Mouse (Mus musculus): Measurements from ENCODE around the gene Alkbh1. TPM values are rescaled to one million over a fixed set of nuclear protein-coding genes. Genes with fewer than 3 reads are reported as not detected.
A peak's percentile ranks its signal among the peaks of the same experiment; 100 is the strongest.
"Not testable (repeated sequence)": the region's sequence is repeated elsewhere in the genome, so short reads cannot be mapped to it uniquely, and the experiment has no call there.

The Alkbh1 gene
- polyA plus RNA-seq (2015; fragmentation: Nextera tagmentation; extraction: Ambion mirVana) = 77.1 and 78.3 TPM in 2 replicates

DNA sequence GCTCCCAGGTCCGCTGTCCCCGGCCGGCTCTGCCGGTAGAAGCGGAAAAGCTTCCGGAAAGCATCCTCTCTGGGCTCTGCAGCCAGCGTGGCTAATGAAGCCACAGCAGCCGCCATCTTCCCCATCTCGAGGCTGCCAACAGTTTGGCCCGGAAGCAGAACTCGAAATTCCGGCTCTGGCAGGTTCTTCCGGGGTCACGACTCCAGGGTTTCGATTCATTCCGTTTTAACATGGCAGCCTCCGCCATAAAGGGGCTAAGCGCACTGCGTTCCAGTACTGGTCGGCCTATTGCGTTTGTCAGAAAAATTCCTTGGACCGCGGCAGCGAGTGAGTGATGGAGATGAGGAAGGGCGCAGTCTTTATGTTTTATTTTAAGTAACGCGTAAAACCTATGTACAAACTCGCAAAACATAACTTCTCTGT is at the start of gene Alkbh1, which contains the start of gene Slirp:
TSS of gene Alkbh1 (minus strand) at position 318 of the 423 bp plus-strand sequence.
TSS of gene Slirp (plus strand) at position 197 of the 423 bp plus-strand sequence.
- peaks cover 44% of the 10 kb centered on the region for H3K36me3 ChIP-seq
- peak within 1 kb of the TSS; percentile 88 for H3K27ac ChIP-seq
- under 1% methylated on average over 28 of the region's 28 CpGs for whole genome bisulfite sequencing
- H3K4me1 ChIP-seq = peaks cover 19% of the 10 kb centered on the region
- no peaks in the 10 kb centered on the region for H3K9me3 ChIP-seq
- H3K4me3 ChIP-seq = peak within 1 kb of the TSS; percentile 80
- ATAC-seq (ENCODE audit: low FRiP score, low read depth) = peak; percentile 94
- peak within 1 kb of the TSS; percentile 72 for H3K4me2 ChIP-seq (replicated peaks)
- peak within 1 kb of the TSS; percentile 95 for H3K9ac ChIP-seq
- no peaks in the 10 kb centered on the region for H3K27me3 ChIP-seq

GRCm38 (mm10) chr12:87488683-87489082 is 44.9 kb upstream of the Alkbh1 start:
- not testable (repeated sequence) for H3K36me3 ChIP-seq; H3K27ac ChIP-seq; H3K27me3 ChIP-seq; H3K9ac ChIP-seq; ATAC-seq (ENCODE audit: low FRiP score, low read depth); H3K9me3 ChIP-seq; H3K4me3 ChIP-seq; H3K4me2 ChIP-seq (replicated peaks); H3K4me1 ChIP-seq
- 78% methylated on average over 2 of the region's 2 CpGs for WGBS

DNA sequence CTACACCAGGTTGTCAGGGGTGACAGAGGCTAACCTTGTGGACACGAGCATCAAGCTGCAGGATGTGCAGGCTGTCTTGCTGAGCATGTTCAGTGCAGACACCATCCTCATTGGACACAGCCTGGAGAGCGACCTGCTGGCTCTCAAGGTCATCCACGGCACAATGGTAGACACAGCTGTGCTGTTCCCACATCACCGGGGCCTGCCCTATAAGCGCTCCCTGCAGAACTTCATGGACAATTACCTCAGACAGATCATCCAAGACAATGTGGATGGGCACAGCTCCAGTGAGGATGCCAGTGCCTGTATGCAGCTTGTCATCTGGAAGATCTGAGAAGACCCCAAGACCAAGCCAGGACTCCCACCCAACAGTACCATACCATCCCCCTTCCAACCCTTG is 38.7 kb upstream of the Alkbh1 start:
- H3K9ac ChIP-seq; H3K4me3 ChIP-seq; H3K36me3 ChIP-seq; H3K4me2 ChIP-seq (replicated peaks); H3K4me1 ChIP-seq; H3K27ac ChIP-seq; H3K9me3 ChIP-seq; ATAC-seq (ENCODE audit: low FRiP score, low read depth); H3K27me3 ChIP-seq: not testable (repeated sequence)
- WGBS = 83% methylated on average over 5 of the region's 5 CpGs

- no peak overlapping the region for H3K4me3 ChIP-seq
- no peak overlapping the region for H3K27ac ChIP-seq
- no peak overlapping the region for H3K4me2 ChIP-seq (replicated peaks)
- 79% methylated on average over 3 of the region's 3 CpGs for WGBS
- H3K9ac ChIP-seq = no peak overlapping the region
- peaks cover 3% of the 10 kb centered on the region; the same call in 1 of the 2 replicates for H3K36me3 ChIP-seq
- no peaks in the 10 kb centered on the region for H3K9me3 ChIP-seq
- H3K27me3 ChIP-seq = no peaks in the 10 kb centered on the region
- peaks cover 11% of the 10 kb centered on the region for H3K4me1 ChIP-seq
- no peak for ATAC-seq (ENCODE audit: low FRiP score, low read depth)
These were observed 30.9 kb upstream of the Alkbh1 start for GRCm38 (mm10) chr12:87474756-87475155.

GRCm38 (mm10) chr12:87471964-87472786 is 28.4 kb upstream of the Alkbh1 start, which contains the start of gene Snw1:
Gene Snw1 (minus strand): TSS chr12:87472274.
- H3K9me3 ChIP-seq = no peaks in the 10 kb centered on the region
- H3K27me3 ChIP-seq = no peaks in the 10 kb centered on the region
- H3K4me3 ChIP-seq = peak within 1 kb of the TSS; percentile 80
- 3% methylated on average over 45 of the region's 45 CpGs for WGBS
- peak within 1 kb of the TSS; percentile 90 for H3K27ac ChIP-seq
- H3K9ac ChIP-seq = peak within 1 kb of the TSS; percentile 88
- H3K4me1 ChIP-seq = peaks cover 11% of the 10 kb centered on the region
- peak within 1 kb of the TSS; percentile 68 for H3K4me2 ChIP-seq (replicated peaks)
- peak; percentile 96 for ATAC-seq (ENCODE audit: low FRiP score, low read depth)
- peaks cover 15% of the 10 kb centered on the region for H3K36me3 ChIP-seq

- Histone ChIP-seq H3K36me3 (peaks cover 22% of the 10 kb centered on the region), H3K27ac (peak overlapping the region; percentile 90), H3K27me3 (no peaks in the 10 kb centered on the region), H3K4me1 (peaks cover 11% of the 10 kb centered on the region), H3K9me3 (no peaks in the 10 kb centered on the region), H3K9ac (peak overlapping the region; percentile 88), H3K4me2 (replicated peaks) (peak overlapping the region; percentile 68), H3K4me3 (peak overlapping the region; percentile 80)
- under 1% methylated on average over 19 of the region's 19 CpGs for WGBS
- no peak for ATAC-seq (ENCODE audit: low FRiP score, low read depth)
These were observed 27.7 kb upstream of the Alkbh1 start for GRCm38 (mm10) chr12:87471421-87471963.

DNA sequence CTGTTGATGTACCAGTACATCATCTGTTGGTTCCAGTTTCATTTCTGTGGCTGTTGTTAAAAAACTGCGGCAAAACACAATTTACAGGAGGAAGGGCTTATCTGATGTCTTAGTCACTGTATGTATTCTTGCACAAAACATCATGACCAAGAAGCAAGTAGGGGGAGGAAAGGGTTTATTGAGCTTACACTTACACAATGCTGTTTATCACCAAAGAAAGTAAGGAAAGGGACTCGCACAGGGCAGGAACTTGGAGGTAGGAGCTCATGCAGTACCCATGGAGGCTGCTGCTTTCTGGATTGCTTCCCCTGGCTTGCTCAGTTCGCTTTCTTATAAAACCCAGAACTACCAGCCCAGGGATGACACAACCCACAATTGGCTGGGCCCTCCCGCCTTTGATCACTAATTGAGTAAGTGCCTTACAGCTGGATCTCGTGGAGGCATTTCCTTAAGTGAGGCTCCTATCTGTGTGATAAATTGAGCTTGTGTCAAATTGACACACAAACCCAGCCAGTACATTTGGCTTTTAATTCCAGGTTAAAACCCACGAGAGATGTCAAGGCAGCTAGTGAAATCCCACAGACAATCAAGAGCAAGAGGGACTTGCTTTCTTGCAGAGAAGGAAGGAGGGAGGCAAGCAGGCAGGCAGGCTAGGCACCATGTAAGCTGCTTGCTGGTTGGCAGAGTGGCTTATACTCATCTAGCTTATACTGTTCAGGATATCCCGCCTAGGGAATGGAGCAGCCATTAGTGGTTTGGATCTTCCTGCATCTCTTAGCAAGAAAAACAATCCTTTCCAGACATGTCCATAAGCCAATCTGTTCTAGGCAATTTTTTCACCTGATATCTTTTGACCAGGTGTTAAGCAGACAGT is 26.7 kb upstream of the Alkbh1 start:
- Histone ChIP-seq H3K27ac (no peak overlapping the region), H3K9ac (peak overlapping the region; percentile 88), H3K9me3 (no peaks in the 10 kb centered on the region), H3K4me3 (peak overlapping the region; percentile 80), H3K4me2 (replicated peaks) (peak overlapping the region; percentile 68), H3K36me3 (peaks cover 27% of the 10 kb centered on the region), H3K4me1 (peaks cover 11% of the 10 kb centered on the region), H3K27me3 (no peaks in the 10 kb centered on the region)
- WGBS = 42% methylated on average over 7 of the region's 7 CpGs
- ATAC-seq (ENCODE audit: low FRiP score, low read depth) = no peak

GRCm38 (mm10) chr12:87464678-87465297 is 21.0 kb upstream of the Alkbh1 start:
- 92% methylated on average over 6 of the region's 6 CpGs for WGBS
- no peaks in the 10 kb centered on the region for H3K27me3 ChIP-seq
- H3K4me2 ChIP-seq (replicated peaks) = no peak overlapping the region
- no peaks in the 10 kb centered on the region for H3K9me3 ChIP-seq
- H3K36me3 ChIP-seq = peaks cover 76% of the 10 kb centered on the region
- no peak overlapping the region for H3K4me3 ChIP-seq
- H3K9ac ChIP-seq = no peak overlapping the region
- no peaks in the 10 kb centered on the region for H3K4me1 ChIP-seq
- H3K27ac ChIP-seq = no peak overlapping the region
- ATAC-seq (ENCODE audit: low FRiP score, low read depth) = no peak

GRCm38 (mm10) chr12:87449456-87449855 is 5.6 kb upstream of the Alkbh1 start:
- Histone ChIP-seq H3K27ac (no peak overlapping the region), H3K4me3 (no peak overlapping the region), H3K27me3 (no peaks in the 10 kb centered on the region), H3K9ac (no peak overlapping the region), H3K9me3 (no peaks in the 10 kb centered on the region), H3K4me1 (peaks cover 8% of the 10 kb centered on the region; the same call in 1 of the 2 replicates), H3K36me3 (peaks cover 75% of the 10 kb centered on the region), H3K4me2 (replicated peaks) (no peak overlapping the region)
- 90% methylated on average over 9 of the region's 9 CpGs for WGBS
- no peak for ATAC-seq (ENCODE audit: low FRiP score, low read depth)

DNA sequence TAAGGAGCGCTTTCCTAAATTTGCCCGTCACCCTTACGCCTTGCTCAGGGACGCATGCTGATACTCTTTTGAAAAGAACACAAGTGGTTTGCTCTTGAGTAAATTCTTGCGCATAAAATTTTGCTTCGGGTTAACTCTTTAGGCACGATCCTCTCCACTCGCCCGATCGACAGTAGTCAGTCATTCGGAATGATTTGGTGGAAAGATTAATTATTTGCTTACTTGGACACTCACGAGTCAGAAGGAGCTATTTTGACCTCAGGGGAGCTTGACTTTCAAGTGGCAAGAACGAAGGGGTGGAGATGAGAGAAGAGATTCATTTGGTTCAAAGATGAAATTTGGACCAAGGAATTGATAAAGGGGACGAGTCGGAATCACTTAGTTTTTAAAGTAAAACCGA is 394 bp upstream of the Alkbh1 start:
- Histone ChIP-seq H3K27me3 (no peaks in the 10 kb centered on the region), H3K27ac (no peak overlapping the region), H3K4me2 (replicated peaks) (peak overlapping the region; percentile 72), H3K4me3 (peak overlapping the region; percentile 80), H3K36me3 (peaks cover 46% of the 10 kb centered on the region), H3K9ac (peak overlapping the region; percentile 95), H3K4me1 (peaks cover 19% of the 10 kb centered on the region), H3K9me3 (no peaks in the 10 kb centered on the region)
- 4% methylated on average over 16 of the region's 16 CpGs for WGBS
- ATAC-seq (ENCODE audit: low FRiP score, low read depth) = 0 out of 2 replicates have a peak, but pooled peaks have one; percentile 26

GRCm38 (mm10) chr12:87443115-87443699 is 610 bp downstream of the Alkbh1 start:
- Histone ChIP-seq H3K27me3 (no peaks in the 10 kb centered on the region), H3K9me3 (no peaks in the 10 kb centered on the region), H3K4me2 (replicated peaks) (peak overlapping the region; percentile 72), H3K9ac (peak overlapping the region; percentile 95), H3K36me3 (peaks cover 45% of the 10 kb centered on the region), H3K4me1 (peaks cover 19% of the 10 kb centered on the region), H3K4me3 (peak overlapping the region; percentile 80), H3K27ac (peak overlapping the region; percentile 88)
- WGBS = 0% methylated on average over 33 of the region's 33 CpGs
- peak; percentile 81 for ATAC-seq (ENCODE audit: low FRiP score, low read depth)

Measured in limb, embryonic 13.5 days (tissue).